Mouse (Mus musculus) A20 (cell line): ENCODE results near the gene Bahcc1.

Source experiments
- DNase-seq: peaks from one replicate; pipeline ENCODE4 v3.0.0-alpha.2; 2011; ENCODE audit warnings: low read depth, low spot score

Gene Bahcc1

GRCm38 (mm10) chr11:120259792-120260768, 27.3 kb downstream of the Bahcc1 start:
- no peak for DNase-seq

- no peak for DNase-seq
These were observed 28.0 kb downstream of the Bahcc1 start for GRCm38 (mm10) chr11:120260769-120261150.

GRCm38 (mm10) chr11:120261416-120262355, 28.9 kb downstream of the Bahcc1 start:
- DNase-seq, result no peak

- DNase-seq, result peak; percentile 55
These were observed 29.7 kb downstream of the Bahcc1 start for GRCm38 (mm10) chr11:120262356-120262901.

GRCm38 (mm10) chr11:120263176-120263575, 30.4 kb downstream of the Bahcc1 start:
- DNase-seq, result no peak

GRCm38 (mm10) chr11:120264008-120264407, 31.3 kb downstream of the Bahcc1 start:
- DNase-seq, result no peak

- DNase-seq, result no peak
These were observed 32.7 kb downstream of the Bahcc1 start for GRCm38 (mm10) chr11:120265458-120265857.

- no peak for DNase-seq
These were observed 33.6 kb downstream of the Bahcc1 start for GRCm38 (mm10) chr11:120266259-120266758.

GRCm38 (mm10) chr11:120267274-120267673, 34.5 kb downstream of the Bahcc1 start:
- DNase-seq, result no peak

GRCm38 (mm10) chr11:120267676-120268075, 34.9 kb downstream of the Bahcc1 start:
- no peak for DNase-seq

GRCm38 (mm10) chr11:120268195-120268967, 35.6 kb downstream of the Bahcc1 start:
- DNase-seq, result peak; percentile 47

- no peak for DNase-seq
These were observed 36.3 kb downstream of the Bahcc1 start for GRCm38 (mm10) chr11:120269007-120269406.

- DNase-seq, result no peak
These were observed 36.9 kb downstream of the Bahcc1 start for GRCm38 (mm10) chr11:120269498-120270104.

- no peak for DNase-seq
These were observed 46.6 kb downstream of the Bahcc1 start for GRCm38 (mm10) chr11:120279335-120279734.

- DNase-seq, result peak; percentile 24
These were observed 47.6 kb downstream of the Bahcc1 start for GRCm38 (mm10) chr11:120280281-120280773.

- DNase-seq, result no peak
These were observed 48.0 kb downstream of the Bahcc1 start for GRCm38 (mm10) chr11:120280774-120281173.

- no peak for DNase-seq
These were observed 48.5 kb downstream of the Bahcc1 start for GRCm38 (mm10) chr11:120281197-120281596.

- no peak for DNase-seq
These were observed 50.8 kb downstream of the Bahcc1 start for GRCm38 (mm10) chr11:120283542-120283941.

GRCm38 (mm10) chr11:120289644-120290043, 56.9 kb downstream of the Bahcc1 start:
- DNase-seq, result no peak

- DNase-seq, result no peak
These were observed 57.5 kb downstream of the Bahcc1 start for GRCm38 (mm10) chr11:120290266-120290665.
